ENCODE assay signal across 7 mouse cellular contexts in genomic region chr6:136467837-136468236, GRCm38 (mm10). TPM values are rescaled to one million over a fixed set of nuclear protein-coding genes. Genes with fewer than 3 reads are reported as not detected.
A peak's percentile ranks its signal among the peaks of the same experiment; 100 is the strongest.
DNase-seq lines count a peak whose midpoint lies in the region; ATAC-seq and TF ChIP-seq lines count a peak whose summit lies in the region.

No protein-coding gene starts in this region.

- H3K9ac ChIP-seq in embryonic facial prominence, embryonic 15.5 days, result no peak overlapping the region
- peak overlapping the region; percentile 25; the same call in 1 of the 2 replicates for H3K9ac ChIP-seq in hindbrain, embryonic 14.5 days
- H3K9ac ChIP-seq in midbrain, embryonic 15.5 days, result no peak overlapping the region

- H3K4me3 ChIP-seq in spleen, adult 2 months (ENCODE audit: extremely low read depth, insufficient read depth, insufficient read length), result no peak overlapping the region
- H3K4me3 ChIP-seq in embryonic facial prominence, embryonic 15.5 days (replicated peaks), result no peak overlapping the region
- H3K4me3 ChIP-seq in hindbrain, embryonic 14.5 days (replicated peaks; ENCODE audit: low read length), result no peak overlapping the region
- no peak overlapping the region for H3K4me3 ChIP-seq in midbrain, embryonic 15.5 days

- 83% methylated on average over 5 of the region's 5 CpGs for WGBS in spleen, adult 2 months
- 30% methylated on average over 5 of the region's 5 CpGs for WGBS in embryonic facial prominence, embryonic 15.5 days
- WGBS in hindbrain, embryonic 14.5 days, result 63% methylated on average over 5 of the region's 5 CpGs
- WGBS in midbrain, embryonic 15.5 days, result 59% methylated on average over 5 of the region's 5 CpGs

- no peak for TF ChIP-seq POLR2A in spleen, adult 2 months (IDR thresholded peaks at IDR 0.05; ENCODE audit: low read depth, low read length)

- ATAC-seq in embryonic facial prominence, embryonic 15.5 days (ENCODE audit: insufficient number of reproducible peaks, low FRiP score, low TSS enrichment, low read depth), result no peak
- ATAC-seq in hindbrain, embryonic 14.5 days (ENCODE audit: low FRiP score), result no peak
- no peak for ATAC-seq in midbrain, embryonic 15.5 days (replicated peaks)

- H3K4me2 ChIP-seq in embryonic facial prominence, embryonic 15.5 days (replicated peaks), result no peak overlapping the region
- H3K4me2 ChIP-seq in hindbrain, embryonic 14.5 days (replicated peaks), result no peak overlapping the region
- no peak overlapping the region for H3K4me2 ChIP-seq in midbrain, embryonic 15.5 days

- no peaks in the 10 kb centered on the region for H3K9me3 ChIP-seq in embryonic facial prominence, embryonic 15.5 days (replicated peaks)
- H3K9me3 ChIP-seq in hindbrain, embryonic 14.5 days (ENCODE audit: control insufficient read depth, low read length), result no peaks in the 10 kb centered on the region
- H3K9me3 ChIP-seq in midbrain, embryonic 15.5 days, result no peaks in the 10 kb centered on the region

- no peaks in the 10 kb centered on the region for H3K36me3 ChIP-seq in spleen, adult 2 months (ENCODE audit: control insufficient read depth, insufficient read depth, low read length)
- H3K36me3 ChIP-seq in embryonic facial prominence, embryonic 15.5 days, result no peaks in the 10 kb centered on the region
- H3K36me3 ChIP-seq in hindbrain, embryonic 14.5 days (replicated peaks; ENCODE audit: control insufficient read depth, insufficient read depth), result no peaks in the 10 kb centered on the region
- H3K36me3 ChIP-seq in midbrain, embryonic 15.5 days (replicated peaks), result no peaks in the 10 kb centered on the region

- DNase-seq in spleen, adult 2 months (ENCODE audit: low read depth in 1 of 2, low spot score in 2 of 2), result no peak
- no peak for DNase-seq in spleen, postnatal 14 days (ENCODE audit: low spot score in 2 of 2)
- DNase-seq in hindbrain, embryonic 14.5 days (ENCODE audit: low spot score), result peak; percentile 45
- no peak for DNase-seq in urinary bladder, adult 18-20 months (ENCODE audit: low spot score in 2 of 2)
- no peak for DNase-seq in urinary bladder, adult 2 months (ENCODE audit: low spot score)

- H3K27ac ChIP-seq in spleen, adult 2 months (ENCODE audit: insufficient read depth, low read length), result peak overlapping the region; percentile 76
- H3K27ac ChIP-seq in embryonic facial prominence, embryonic 15.5 days (replicated peaks), result peak overlapping the region; percentile 97
- H3K27ac ChIP-seq in hindbrain, embryonic 14.5 days, result peak overlapping the region; percentile 97
- H3K27ac ChIP-seq in midbrain, embryonic 15.5 days, result peak overlapping the region; percentile 92

- H3K4me1 ChIP-seq in spleen, adult 2 months (ENCODE audit: control insufficient read depth, insufficient read depth, insufficient read length), result peaks cover 34% of the 10 kb centered on the region
- H3K4me1 ChIP-seq in embryonic facial prominence, embryonic 15.5 days, result peaks cover 64% of the 10 kb centered on the region
- H3K4me1 ChIP-seq in hindbrain, embryonic 14.5 days (replicated peaks; ENCODE audit: control insufficient read depth, insufficient read depth, low read length), result peaks cover 28% of the 10 kb centered on the region
- H3K4me1 ChIP-seq in midbrain, embryonic 15.5 days, result peaks cover 34% of the 10 kb centered on the region

- TF ChIP-seq CTCF in spleen, adult 2 months (IDR thresholded peaks at IDR 0.05; ENCODE audit: extremely low read depth, insufficient read depth, insufficient read length, insufficient replicate concordance), result no peak

- H3K27me3 ChIP-seq in spleen, adult 2 months (ENCODE audit: control insufficient read depth, insufficient read depth, low read length), result no peaks in the 10 kb centered on the region
- no peaks in the 10 kb centered on the region for H3K27me3 ChIP-seq in embryonic facial prominence, embryonic 15.5 days
- H3K27me3 ChIP-seq in hindbrain, embryonic 14.5 days (ENCODE audit: control insufficient read depth, insufficient read depth, low read length), result no peaks in the 10 kb centered on the region
- H3K27me3 ChIP-seq in midbrain, embryonic 15.5 days (replicated peaks), result no peaks in the 10 kb centered on the region

RNA-seq across cellular contexts. Expression of gene Atf7ip, which starts 38.1 kb away (rescaled TPM):
- 30.3 and 32.5 TPM in 2 replicates for polyA plus RNA-seq in spleen, adult 2 months (2012; rRNA removed)
- 35.5 and 37.5 TPM in 2 replicates for polyA plus RNA-seq in embryonic facial prominence, embryonic 15.5 days (2015; fragmentation: Nextera tagmentation; extraction: Ambion mirVana)
- polyA plus RNA-seq in hindbrain, embryonic 14.5 days (2014; fragmentation: Nextera tagmentation; extraction: Ambion mirVana), result 42.8 and 49.7 TPM in 2 replicates
- 43.4 and 44.7 TPM in 2 replicates for polyA plus RNA-seq in midbrain, embryonic 15.5 days (2015; fragmentation: Nextera tagmentation; extraction: Ambion mirVana)
- 20.5 and 31.6 TPM in 2 replicates for polyA plus RNA-seq in urinary bladder, adult 2 months (2012; rRNA removed)

RNA-seq across cellular contexts. Expression of gene E330021D16Rik, which starts 52.5 kb away (rescaled TPM):
- 0.14 TPM in 1 of 2 replicates, not detected in the other for polyA plus RNA-seq in spleen, adult 2 months (2012; rRNA removed)
- not detected in 2 replicates for polyA plus RNA-seq in embryonic facial prominence, embryonic 15.5 days (2015; fragmentation: Nextera tagmentation; extraction: Ambion mirVana)
- not detected in 2 replicates for polyA plus RNA-seq in hindbrain, embryonic 14.5 days (2014; fragmentation: Nextera tagmentation; extraction: Ambion mirVana)
- polyA plus RNA-seq in midbrain, embryonic 15.5 days (2015; fragmentation: Nextera tagmentation; extraction: Ambion mirVana), result not detected in 2 replicates
- not detected in 2 replicates for polyA plus RNA-seq in urinary bladder, adult 2 months (2012; rRNA removed)
